Mouse (Mus musculus) myocyte (in vitro differentiated cells): ENCODE data around the gene Ndel1.

Source experiments
- E2F4 ChIP-seq: IDR thresholded peaks from one replicate; pipeline ENCODE4 v1.6.1; 2011; ENCODE audit warnings: mild to moderate bottlenecking, control low read depth, moderate library complexity; ENCODE audit not compliant: insufficient read depth
- MAX ChIP-seq: IDR thresholded peaks from one replicate; pipeline ENCODE4 v1.6.1; 2011; ENCODE audit warnings: low read depth, mild to moderate bottlenecking, control low read depth
- MYOD1 ChIP-seq, 3 experiments: IDR thresholded peaks; one replicate each; pipeline ENCODE4 v1.6.1; 2011; ENCODE audit warnings: control low read depth in 2 of 3, low read depth in 2 of 3, mild to moderate bottlenecking in 2 of 3, moderate library complexity in 1 of 3; ENCODE audit not compliant: insufficient read length in 2 of 3, control insufficient read depth in 1 of 3
- POLR2A ChIP-seq: IDR thresholded peaks from one replicate; pipeline ENCODE4 v1.6.1; 2011; ENCODE audit warnings: low read depth, mild to moderate bottlenecking, control low read depth, moderate library complexity; ENCODE audit not compliant: insufficient read length
- USF1 ChIP-seq: IDR thresholded peaks from one replicate; pipeline ENCODE4 v1.6.1; 2011; ENCODE audit warnings: low read depth, mild to moderate bottlenecking, control low read depth, moderate library complexity

DNA sequence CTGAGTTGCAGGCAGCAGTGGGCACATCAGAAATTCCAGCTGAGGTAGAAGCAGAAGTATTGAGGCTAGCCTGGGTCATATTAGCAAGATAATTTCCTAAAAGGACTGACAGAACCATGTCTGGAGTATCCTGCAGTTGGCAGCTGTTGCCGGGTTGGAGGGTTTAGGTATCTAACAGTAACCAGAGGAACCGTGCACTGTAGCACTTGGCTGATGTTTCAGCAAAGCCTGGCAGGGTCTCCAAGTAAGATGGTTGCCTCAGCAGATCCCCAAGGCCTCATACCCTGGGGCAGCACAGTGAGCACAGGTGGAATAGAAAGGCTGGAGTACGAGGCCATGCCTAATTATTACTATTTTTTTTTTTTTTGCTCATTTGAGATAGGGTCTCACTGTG, 33.5 kb upstream of the Ndel1 start:
- TF ChIP-seq POLR2A (no peak), USF1 (no peak), E2F4 (no peak), MAX (no peak), MYOD1 (IDR thresholded peaks at IDR 0.05; ENCODE audit: control insufficient read depth in 1 of 3, insufficient read length in 2 of 3, low read depth in 2 of 3) (no peak)
